Mouse (Mus musculus): ENCODE measurements at regions not wholly inside any gene's neighbourhood (a gene's known extent, or its start where the extent isn't known, plus 50 kb on each side); places are given as distances from the start of the nearest gene placed in this dataset.

- TF ChIP-seq CTCF (IDR thresholded peaks at IDR 0.05; ENCODE audit: low read depth) (no peak), EP300 (IDR thresholded peaks at IDR 0.05; ENCODE audit: low read depth) (no peak)
Measured at GRCm38 (mm10) chr5:49665196-49665595, 140.5 kb upstream of the Kcnip4 start.
